Mouse (Mus musculus): ENCODE measurements at regions not wholly inside any gene's neighbourhood (a gene's known extent, or its start where the extent isn't known, plus 50 kb on each side); places are given as distances from the start of the nearest gene placed in this dataset.
A peak's percentile ranks its signal among the peaks of the same experiment; 100 is the strongest.

- no peak for DNase-seq
These were observed 132.2 kb upstream of the Lef1 start for GRCm38 (mm10) chr3:130977921-130978700.

GRCm38 (mm10) chr3:130976206-130976605 lies 134.1 kb upstream of the Lef1 start:
- no peak for DNase-seq

GRCm38 (mm10) chr3:130975291-130975690 lies 135.0 kb upstream of the Lef1 start:
- no peak for DNase-seq

GRCm38 (mm10) chr3:130972126-130972525 lies 138.1 kb upstream of the Lef1 start:
- no peak for DNase-seq

- DNase-seq = no peak
These were observed 145.0 kb upstream of the Lef1 start for GRCm38 (mm10) chr3:130965275-130965674.

- DNase-seq = no peak
These were observed 146.2 kb upstream of the Lef1 start for GRCm38 (mm10) chr3:130964088-130964487.

GRCm38 (mm10) chr3:130963625-130964024 lies 146.6 kb upstream of the Lef1 start:
- no peak for DNase-seq

- DNase-seq = no peak
These were observed 147.4 kb upstream of the Lef1 start for GRCm38 (mm10) chr3:130962701-130963472.

- no peak for DNase-seq
These were observed 148.1 kb upstream of the Lef1 start for GRCm38 (mm10) chr3:130962151-130962633.

GRCm38 (mm10) chr3:130961704-130962103 lies 148.6 kb upstream of the Lef1 start:
- no peak for DNase-seq

GRCm38 (mm10) chr3:130955958-130956357 lies 154.3 kb upstream of the Lef1 start:
- DNase-seq = no peak

- DNase-seq = no peak
These were observed 158.9 kb upstream of the Lef1 start for GRCm38 (mm10) chr3:130951381-130951780.

- DNase-seq = no peak
These were observed 159.4 kb upstream of the Lef1 start for GRCm38 (mm10) chr3:130950872-130951271.

GRCm38 (mm10) chr3:130947880-130948279 lies 162.4 kb upstream of the Lef1 start:
- DNase-seq = no peak

- DNase-seq = no peak
These were observed 163.0 kb upstream of the Lef1 start for GRCm38 (mm10) chr3:130947277-130947606.

- DNase-seq = no peak
These were observed 163.5 kb upstream of the Lef1 start for GRCm38 (mm10) chr3:130946576-130947276.

GRCm38 (mm10) chr3:130945861-130946449 lies 164.3 kb upstream of the Lef1 start:
- peak; percentile 24 for DNase-seq

- DNase-seq = peak; percentile 8
These were observed 164.9 kb upstream of the Lef1 start for GRCm38 (mm10) chr3:130945396-130945795.

- no peak for DNase-seq
These were observed 166.0 kb upstream of the Lef1 start for GRCm38 (mm10) chr3:130944241-130944640.

- DNase-seq = no peak
These were observed 167.2 kb upstream of the Lef1 start for GRCm38 (mm10) chr3:130942947-130943630.

GRCm38 (mm10) chr3:130940302-130940867 lies 169.9 kb upstream of the Lef1 start:
- peak; percentile 12 for DNase-seq

GRCm38 (mm10) chr3:130936980-130937379 lies 173.3 kb upstream of the Lef1 start:
- DNase-seq = no peak
